Mouse (Mus musculus): ENCODE data around the gene 2310039H08Rik. TPM values are rescaled to one million over a fixed set of nuclear protein-coding genes. Genes with fewer than 3 reads are reported as not detected.
"Not testable (repeated sequence)": the region's sequence is repeated elsewhere in the genome, so short reads cannot be mapped to it uniquely, and the experiment has no call there.

The 2310039H08Rik gene
- total RNA-seq, 2 experiments from 2014 or later, result 11.9 to 31.3 TPM

DNA sequence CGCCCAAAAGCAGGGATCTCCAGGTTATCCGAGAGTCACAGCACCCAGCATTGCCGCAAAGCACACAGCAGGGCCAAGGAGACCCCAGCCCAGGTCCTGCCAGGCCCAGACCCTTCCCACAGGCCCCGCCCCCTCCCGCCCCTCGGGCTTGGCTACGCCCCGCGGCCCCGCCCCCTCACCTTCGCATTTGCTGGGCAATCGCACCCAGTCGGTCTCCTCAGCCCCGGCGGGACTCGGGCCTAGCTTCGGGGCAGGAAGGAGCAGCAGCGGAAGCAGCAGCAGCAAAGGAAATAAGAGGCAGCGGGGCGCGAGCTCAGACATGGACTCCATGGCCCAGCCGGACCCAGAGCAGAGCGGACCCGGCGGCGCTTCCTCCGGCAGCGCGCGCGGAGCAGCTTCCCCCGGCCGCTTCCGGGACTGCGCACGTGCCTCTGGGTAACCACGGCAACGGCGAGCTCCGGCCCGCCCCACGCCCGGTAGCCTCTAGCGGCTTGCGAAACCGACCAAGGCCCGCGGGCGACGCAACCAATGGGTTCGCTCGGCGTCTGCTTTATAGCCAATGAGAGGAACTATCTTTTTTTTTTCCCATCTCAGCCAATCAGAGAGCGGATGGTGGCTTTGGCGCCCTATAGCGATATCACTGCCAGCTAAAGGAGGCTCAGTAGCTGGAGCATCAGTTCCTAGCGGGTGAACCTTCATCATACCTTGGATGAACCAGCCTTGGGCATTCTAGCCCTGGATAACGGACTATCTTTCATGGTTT lies 20.5 kb upstream of the 2310039H08Rik start, which contains the start of gene Cnpy3:
Gene Cnpy3, minus strand, starts transcription at position 421 of the 763 bp plus-strand sequence.
- peak; percentile 99 for ATAC-seq (replicated peaks; ENCODE audit: low FRiP score, low TSS enrichment, poor library complexity, severe bottlenecking)

DNA sequence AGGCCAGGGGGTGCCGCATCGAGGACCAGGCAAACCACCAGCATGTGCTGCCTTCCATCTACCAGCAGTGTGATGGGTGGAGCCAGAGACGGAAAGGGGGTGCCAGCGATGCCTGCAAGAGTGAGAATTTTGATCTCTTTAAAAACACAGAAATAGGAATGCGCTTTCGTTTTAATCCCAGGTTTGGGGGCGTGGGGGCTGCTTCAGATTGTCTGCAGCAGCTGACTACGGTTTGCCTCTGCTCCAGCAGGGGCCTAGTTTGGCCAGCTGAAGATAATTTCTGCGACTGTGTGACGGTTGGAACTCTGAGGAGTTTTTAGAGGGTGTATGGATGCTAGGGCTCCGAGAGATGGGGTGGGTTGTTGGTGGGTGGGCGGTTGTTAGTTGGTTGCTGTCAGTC lies 13.7 kb upstream of the 2310039H08Rik start:
- ATAC-seq (replicated peaks; ENCODE audit: low FRiP score, low TSS enrichment, poor library complexity, severe bottlenecking), result no peak

DNA sequence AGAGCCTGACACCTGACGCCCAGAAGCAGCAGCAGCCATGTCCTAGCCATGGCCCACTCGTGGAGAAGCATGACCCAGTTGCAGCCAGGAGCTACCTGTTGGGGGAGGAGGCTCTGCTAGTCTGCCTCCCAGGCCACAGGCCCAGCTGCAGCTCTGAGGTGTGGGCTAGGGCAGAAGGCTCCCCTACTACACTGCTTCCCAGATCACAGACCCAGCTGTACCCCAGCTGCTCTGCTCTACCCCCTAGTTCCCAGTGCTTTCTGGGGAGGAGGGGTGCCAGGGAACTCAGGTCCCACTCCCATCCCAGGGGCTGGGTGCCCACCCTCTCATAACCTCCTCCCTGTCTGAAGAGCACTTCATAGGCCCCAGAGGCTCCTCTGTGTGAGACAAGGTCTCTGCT lies 8.9 kb upstream of the 2310039H08Rik start, which contains the start of gene Ptcra:
Gene Ptcra, minus strand, starts transcription at position 169 of the 400 bp plus-strand sequence.
- ATAC-seq (replicated peaks; ENCODE audit: low FRiP score, low TSS enrichment, poor library complexity, severe bottlenecking), result no peak

DNA sequence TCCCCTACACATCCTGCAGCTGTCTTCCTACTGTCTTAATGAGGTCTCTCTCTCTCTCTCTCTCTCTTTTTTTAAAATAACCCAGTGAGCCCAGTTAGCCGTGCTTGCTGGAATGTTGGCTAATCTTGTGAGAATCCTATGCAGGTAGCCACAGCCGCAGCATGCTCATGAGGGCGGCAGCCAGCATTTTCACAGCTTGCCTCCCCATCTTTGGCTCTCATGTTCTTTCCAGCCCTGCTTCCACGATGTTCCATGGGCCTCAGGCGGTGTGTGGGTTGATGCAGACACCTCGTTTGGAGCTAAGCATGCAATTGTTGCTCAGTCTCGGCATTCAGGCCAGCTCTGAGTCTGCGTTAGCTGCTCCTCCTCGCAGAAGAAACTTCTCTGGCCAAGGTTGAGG lies 7.5 kb upstream of the 2310039H08Rik start:
- ATAC-seq (replicated peaks; ENCODE audit: low FRiP score, low TSS enrichment, poor library complexity, severe bottlenecking), result not testable (repeated sequence)

DNA sequence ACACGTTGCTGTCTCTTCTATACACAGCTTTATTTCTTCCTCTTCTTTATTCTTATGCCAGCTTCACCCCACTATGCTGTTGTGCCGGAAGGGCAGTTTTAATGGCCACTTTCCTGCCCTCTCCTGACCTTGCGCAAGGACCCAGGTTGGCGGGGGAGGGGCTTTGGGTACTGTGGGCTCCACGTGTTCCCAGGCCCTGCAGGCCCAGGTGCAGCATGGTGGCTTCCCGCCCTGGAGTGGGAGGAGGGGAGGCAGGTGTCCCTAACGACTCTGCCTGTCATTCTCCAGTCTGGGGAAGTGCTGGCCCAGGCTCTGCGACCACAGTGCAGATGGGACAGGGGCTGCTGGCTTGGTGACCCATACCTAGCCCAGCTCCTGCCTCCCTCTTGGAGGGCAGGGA lies 4.6 kb upstream of the 2310039H08Rik start:
- no peak for ATAC-seq (replicated peaks; ENCODE audit: low FRiP score, low TSS enrichment, poor library complexity, severe bottlenecking)

DNA sequence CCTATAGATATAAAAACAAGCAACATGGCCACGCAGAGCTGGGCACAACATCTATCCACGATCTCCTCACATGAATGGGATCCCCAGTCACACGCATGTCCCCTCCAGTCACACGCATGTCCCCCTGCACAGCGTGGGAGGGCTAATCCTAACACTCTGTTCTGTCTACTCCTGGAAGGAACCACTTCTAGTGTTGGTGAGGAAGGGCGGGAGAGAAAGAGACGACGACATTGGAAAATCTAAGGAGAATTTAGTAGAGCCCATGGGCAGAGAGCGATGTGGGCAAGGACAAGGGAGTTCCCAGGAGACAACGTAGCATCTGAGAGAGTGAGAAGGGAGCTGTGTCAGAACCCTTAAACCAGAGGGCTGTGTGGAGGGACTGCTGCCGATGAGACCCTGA lies 1.9 kb upstream of the 2310039H08Rik start:
- ATAC-seq (replicated peaks; ENCODE audit: low FRiP score, low TSS enrichment, poor library complexity, severe bottlenecking), result no peak

DNA sequence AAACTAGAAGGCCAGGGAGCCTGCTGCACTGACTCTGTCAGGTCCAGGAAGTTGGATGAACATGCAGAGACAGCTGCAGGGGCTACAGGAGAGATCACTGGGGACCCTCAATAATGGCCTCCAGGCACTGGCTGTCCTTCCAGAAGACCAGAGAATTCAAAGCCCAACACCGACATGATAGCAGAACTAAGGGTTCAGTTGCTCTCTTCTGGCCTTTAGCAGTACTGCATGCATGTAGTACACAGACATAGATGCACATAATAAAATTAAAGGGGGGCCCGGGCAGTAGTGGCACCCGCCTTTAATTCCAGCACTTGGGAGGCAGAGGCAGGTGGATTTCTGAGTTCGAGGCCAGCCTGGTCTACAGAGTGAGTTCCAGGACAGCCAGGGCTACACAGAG lies 1.4 kb upstream of the 2310039H08Rik start:
- 0 out of 2 replicates have a peak, but pooled peaks have one; percentile 33 for ATAC-seq (replicated peaks; ENCODE audit: low FRiP score, low TSS enrichment, poor library complexity, severe bottlenecking)

DNA sequence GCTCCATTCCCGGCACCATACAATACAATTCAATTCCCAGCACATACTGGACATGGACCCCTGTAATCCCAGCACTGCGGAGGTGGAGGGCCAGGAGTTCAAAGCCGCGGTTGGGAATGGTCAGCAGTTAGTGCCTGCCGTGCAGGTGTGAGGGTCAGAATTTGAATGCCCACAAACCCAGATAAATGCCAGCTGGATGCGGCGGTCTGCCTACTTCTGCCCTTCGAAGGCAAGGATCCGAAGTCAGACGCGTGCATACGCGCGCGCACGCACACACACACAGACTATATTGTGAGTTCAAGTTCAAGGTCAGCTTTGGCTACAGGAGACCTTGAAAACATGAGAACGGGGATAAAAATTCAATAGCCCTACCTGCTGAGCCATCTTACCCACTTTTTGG lies 819 bp upstream of the 2310039H08Rik start:
- ATAC-seq (replicated peaks; ENCODE audit: low FRiP score, low TSS enrichment, poor library complexity, severe bottlenecking), result no peak

DNA sequence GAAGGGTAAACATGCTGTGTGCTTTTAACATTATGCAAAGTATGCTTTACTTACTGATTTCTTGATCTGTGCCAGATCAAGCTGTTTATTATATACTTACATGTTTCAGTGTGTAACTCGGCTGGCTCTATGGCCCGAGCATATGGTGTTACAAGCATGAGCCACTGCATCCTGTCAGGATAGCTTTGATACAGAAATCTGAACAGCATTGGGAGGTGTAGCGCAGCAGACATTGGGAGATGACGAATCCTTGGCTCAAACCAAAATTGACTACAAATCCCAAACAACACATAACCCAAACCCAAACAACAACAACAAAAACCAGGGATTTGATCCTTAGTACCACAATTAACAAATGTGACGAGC lies 414 bp upstream of the 2310039H08Rik start:
- ATAC-seq (replicated peaks; ENCODE audit: low FRiP score, low TSS enrichment, poor library complexity, severe bottlenecking), result peak; percentile 5; the same call in 1 of the 2 replicates

DNA sequence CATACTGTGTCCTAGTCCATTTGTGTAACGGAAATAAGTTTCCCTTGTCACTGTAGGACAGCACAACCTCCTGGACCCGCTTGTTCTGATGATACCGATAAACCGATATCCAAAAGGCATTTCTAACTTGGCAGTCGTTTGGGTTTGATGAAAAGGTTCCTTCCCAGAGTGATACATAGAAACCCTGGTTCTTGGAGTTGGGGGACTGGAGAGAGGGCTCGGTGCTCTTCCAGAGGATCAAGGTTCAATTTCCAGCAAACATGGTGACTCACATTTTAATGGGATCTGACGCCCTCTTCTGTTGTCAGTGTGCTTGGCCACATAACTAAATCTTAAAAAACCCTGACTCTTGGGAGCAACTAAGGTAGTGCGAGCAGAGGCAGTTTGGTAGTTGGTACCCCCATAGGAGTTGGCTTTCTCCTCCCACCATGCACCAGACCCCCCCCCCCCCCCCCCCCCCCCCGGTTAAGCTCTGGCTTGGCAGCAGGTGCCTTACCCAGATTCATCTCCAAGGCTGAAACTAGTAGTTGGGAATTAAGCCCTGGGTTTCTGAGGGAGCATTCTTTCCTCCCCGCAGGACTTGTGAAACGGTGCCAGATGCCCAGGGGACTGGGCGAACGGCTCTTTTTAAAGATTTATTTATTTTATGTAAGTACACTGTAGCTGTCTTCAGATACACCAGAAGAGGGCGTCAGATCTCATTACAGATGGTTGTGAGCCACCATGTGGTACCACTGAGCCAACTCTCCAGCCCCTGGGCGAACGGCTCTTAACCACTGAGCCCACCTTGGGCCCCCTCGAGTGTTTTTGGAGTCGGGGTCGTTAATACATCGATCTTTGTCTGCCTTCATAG lies 1.1 kb downstream of the 2310039H08Rik start:
- ATAC-seq (replicated peaks; ENCODE audit: low FRiP score, low TSS enrichment, poor library complexity, severe bottlenecking), result 0 out of 2 replicates have a peak, but pooled peaks have one; percentile 4

DNA sequence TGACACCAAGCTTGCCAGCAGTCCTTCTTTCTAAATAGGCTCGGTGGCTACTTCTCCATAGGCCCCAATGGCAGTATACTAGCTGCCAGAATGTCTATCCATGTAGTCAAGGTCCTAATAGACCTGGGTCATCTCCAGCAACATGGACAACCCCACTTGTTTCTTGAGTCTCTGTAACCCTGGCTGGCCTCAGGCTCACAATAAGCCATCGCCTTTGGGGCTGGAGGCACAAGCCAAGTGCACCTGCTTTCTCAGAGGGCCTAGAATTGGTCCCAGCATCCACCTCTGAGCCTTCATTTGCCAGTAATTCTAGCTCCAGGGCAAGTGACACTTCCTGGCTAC lies 1.7 kb downstream of the 2310039H08Rik start:
- ATAC-seq (replicated peaks; ENCODE audit: low FRiP score, low TSS enrichment, poor library complexity, severe bottlenecking), result no peak

DNA sequence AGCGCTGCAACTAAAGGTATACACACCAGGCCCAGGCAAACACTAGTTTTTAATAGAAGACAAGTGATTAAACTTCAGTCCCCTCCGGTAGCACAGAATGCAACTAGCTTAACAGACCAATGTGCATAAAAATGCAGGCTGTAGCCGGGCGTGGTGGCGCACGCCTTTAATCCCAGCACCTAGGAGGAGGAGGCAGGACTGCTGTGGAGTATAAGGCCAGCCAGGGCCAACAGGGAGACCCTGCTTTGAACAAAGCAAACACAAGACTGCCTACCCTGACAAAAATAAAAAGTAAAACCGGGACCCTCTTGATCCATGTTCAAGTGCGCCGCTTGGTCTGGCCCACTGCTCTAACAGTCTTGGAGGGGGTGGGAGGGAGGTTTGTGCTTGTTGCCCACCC lies 2.6 kb downstream of the 2310039H08Rik start:
- ATAC-seq (replicated peaks; ENCODE audit: low FRiP score, low TSS enrichment, poor library complexity, severe bottlenecking), result no peak

DNA sequence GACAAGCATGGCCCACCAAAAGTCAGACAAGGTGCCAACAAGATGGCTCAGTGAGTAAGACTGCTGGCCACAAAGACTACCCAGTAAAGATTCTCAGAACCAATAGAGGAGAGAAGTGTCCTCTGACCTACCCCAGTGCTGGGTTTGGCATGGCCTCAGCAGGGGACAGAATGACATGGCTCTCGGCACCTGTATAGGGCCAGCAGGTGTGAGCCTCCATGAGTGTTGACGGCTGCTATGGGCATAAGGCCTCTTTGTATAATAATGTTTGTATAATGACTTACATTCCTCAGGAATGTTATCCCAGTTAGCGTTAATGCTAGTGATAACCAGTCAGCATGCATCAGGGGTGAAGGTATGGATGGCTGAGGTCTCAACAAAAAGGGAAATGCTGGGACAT lies 3.7 kb downstream of the 2310039H08Rik start:
- no peak for ATAC-seq (replicated peaks; ENCODE audit: low FRiP score, low TSS enrichment, poor library complexity, severe bottlenecking)

DNA sequence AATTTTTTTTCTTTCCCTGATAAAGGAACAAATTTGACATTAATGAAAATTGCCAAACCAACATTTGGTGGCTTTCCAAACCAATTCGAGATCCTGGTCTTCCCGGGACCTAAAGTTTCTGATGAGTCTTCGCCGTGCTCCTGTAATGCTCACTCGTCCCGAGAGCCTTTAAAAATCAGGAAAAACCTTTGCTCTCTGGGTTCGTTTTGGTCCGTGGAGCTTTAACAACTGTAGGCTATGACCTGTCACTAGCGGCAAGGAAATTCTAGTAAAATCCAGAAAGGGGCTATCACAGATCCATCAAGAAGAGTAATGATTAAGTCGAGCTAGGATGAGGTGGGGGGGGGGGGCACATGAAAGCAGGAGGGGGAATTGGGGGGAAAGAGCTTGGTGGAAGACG lies 9.4 kb downstream of the 2310039H08Rik start:
- ATAC-seq (replicated peaks; ENCODE audit: low FRiP score, low TSS enrichment, poor library complexity, severe bottlenecking), result no peak

DNA sequence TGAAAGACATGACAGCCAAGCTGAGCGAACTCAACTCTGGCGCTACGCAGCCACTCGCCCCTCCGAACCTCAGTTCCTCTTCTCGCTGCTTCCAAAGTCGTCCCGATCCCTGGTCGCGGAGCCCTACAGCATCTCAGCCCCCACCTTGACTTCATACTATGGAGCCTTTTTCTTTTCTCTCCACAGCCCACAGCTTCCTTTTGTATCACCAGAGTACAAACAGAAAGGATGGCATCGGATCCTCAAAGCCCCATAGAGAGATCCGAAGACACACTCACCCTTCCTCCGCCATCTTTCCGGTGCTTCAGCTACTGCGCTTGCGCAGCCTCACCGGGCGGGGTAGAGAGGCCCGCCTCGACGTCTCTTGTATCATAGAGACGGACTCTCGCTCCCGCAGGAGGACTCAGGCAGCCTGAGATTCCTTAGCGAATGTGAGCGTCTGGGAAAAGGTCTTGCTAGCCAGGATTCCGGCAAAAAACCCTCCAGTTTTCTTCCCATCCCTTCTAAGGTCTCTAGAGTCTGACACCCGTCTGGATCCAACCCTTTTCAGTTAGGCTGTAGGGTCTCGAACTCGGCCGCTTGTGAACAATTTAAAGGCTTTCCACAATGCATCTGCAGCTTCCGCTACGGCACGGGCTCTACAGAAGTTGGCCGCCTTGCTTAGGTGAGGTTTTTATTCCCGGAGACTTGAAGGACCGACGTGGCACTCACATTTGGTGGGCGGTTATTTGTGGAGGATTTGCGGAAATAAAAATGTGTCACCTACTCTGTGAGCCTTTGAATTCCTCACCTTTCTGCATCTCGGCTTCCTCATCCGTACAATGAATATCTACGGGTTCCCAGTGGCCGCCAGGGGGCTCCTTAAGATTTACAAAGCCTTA lies 10.1 kb downstream of the 2310039H08Rik start, which contains the start of gene Rpl7l1:
Gene Rpl7l1, minus strand, starts transcription at position 332 of the 881 bp plus-strand sequence.
- peak; percentile 91 for ATAC-seq (replicated peaks; ENCODE audit: low FRiP score, low TSS enrichment, poor library complexity, severe bottlenecking)

DNA sequence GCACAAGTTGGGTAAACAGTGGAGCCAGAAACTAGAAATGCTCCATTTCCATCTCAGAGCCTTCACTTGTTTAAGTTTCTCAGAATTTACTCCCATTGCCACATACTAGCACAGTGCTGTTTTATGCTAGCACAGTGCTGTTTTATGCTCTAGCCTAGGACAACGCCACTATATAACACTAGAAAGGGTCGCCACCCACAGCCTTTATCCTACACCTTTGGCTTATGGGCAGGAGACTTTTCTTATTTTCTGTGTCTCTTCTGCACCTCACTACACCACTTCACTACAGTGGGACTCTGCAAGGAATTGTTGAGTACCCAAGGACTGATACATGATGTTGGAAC lies 10.8 kb downstream of the 2310039H08Rik start:
- peak; percentile 33; the same call in 1 of the 2 replicates for ATAC-seq (replicated peaks; ENCODE audit: low FRiP score, low TSS enrichment, poor library complexity, severe bottlenecking)

DNA sequence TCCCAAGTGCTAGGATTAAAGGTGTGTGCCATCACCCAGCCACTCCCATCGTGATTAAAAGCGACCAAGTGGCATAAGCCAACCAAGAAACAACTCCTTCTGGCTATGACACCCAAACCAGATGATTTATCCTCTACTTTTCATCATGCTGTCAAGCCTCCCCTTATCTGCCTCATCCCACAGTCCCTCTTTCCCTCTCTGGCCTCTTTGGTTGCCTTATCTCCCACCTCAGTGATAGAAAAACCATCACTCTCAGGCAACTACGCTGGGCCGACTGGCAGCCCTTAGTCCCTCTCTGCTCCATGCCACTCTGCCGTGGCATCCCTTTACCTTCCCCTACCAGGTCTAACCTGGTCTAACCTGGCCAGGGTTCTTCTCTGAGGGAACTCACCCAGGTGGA lies 14.5 kb downstream of the 2310039H08Rik start:
- peak; percentile 25; the same call in 1 of the 2 replicates for ATAC-seq (replicated peaks; ENCODE audit: low FRiP score, low TSS enrichment, poor library complexity, severe bottlenecking)

DNA sequence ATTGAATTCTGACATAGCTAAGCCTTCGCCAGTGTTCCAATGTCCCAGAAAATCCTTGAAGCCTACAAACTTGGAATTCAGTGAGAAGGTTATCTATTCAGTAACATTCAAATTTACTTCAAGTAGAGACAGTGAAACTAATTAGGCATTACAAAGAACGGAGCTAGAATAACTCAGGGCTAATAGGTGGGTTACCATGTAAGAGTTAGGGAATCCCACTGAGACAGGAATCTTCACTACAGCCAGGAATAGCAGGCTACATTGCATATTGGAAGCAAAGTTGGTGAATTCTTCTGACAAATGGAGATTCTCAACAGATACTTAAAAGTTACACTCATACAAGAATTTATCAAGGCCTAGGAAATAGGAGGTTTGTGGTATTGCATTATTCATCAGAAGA lies 15.5 kb downstream of the 2310039H08Rik start:
- ATAC-seq (replicated peaks; ENCODE audit: low FRiP score, low TSS enrichment, poor library complexity, severe bottlenecking), result not testable (repeated sequence)

DNA sequence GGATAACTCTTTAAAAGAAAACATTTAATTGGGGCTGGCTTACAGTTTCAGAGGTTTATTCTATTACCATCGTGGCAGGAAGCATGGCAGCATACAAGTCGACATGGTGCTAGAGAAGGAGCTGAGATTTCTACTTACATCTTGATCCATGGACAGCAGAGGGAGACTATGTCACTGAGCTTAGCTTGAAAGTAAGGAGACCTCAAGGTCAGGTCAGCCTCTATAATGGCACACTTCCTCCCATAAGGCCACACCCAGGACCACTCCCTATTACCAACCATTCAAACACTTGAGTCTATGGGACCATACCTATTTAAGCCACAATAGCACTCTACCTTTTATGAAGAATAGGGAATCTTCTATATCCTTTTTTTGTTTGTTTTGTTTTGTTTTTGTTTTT lies 20.5 kb downstream of the 2310039H08Rik start:
- ATAC-seq (replicated peaks; ENCODE audit: low FRiP score, low TSS enrichment, poor library complexity, severe bottlenecking), result no peak

DNA sequence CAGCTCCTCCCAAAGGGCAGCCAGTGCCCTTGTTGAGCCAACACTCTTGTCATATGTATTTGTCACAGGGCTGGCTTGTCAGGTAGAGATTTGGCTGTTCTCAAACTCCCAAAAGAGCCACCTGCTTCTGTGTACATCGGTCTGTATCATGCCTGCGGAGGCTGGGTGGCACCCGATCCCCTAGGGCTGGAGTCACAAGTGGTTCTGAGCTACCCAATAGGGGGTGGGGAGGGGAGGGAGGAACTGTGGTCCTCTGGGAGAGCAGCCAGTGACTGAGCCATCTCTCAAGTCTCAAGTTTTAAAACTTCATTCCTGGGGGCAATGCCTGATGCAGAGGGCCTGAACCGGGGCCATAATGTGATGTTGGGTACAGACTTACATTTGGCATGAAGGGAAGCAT lies 24.3 kb downstream of the 2310039H08Rik start:
- ATAC-seq (replicated peaks; ENCODE audit: low FRiP score, low TSS enrichment, poor library complexity, severe bottlenecking), result no peak
